Mouse (Mus musculus): Measurements from ENCODE around the gene Rybp. TPM values are rescaled to one million over a fixed set of nuclear protein-coding genes. Genes with fewer than 3 reads are reported as not detected.

Gene Rybp
- total and polyA plus RNA-seq, 2 experiments: 6.7 TPM

GRCm38 (mm10) chr6:100322145-100322544 is 34.9 kb upstream of the Rybp start:
- no peaks in the 10 kb centered on the region for H3K79me2 ChIP-seq (ENCODE audit: control insufficient read depth, insufficient read depth, low read length)
- DNase-seq (ENCODE audit: extremely low read depth, low read depth, low spot score): no peak
- H3K27me3 ChIP-seq (ENCODE audit: control insufficient read depth, insufficient read depth, low read length): no peaks in the 10 kb centered on the region
- no peak for TF ChIP-seq CTCF (IDR thresholded peaks at IDR 0.05; ENCODE audit: low read depth, low read length)
- H3K36me3 ChIP-seq (ENCODE audit: control insufficient read depth, insufficient read depth, low read length): no peaks in the 10 kb centered on the region
- peaks cover 2% of the 10 kb centered on the region; the same call in 1 of the 2 replicates for H3K4me1 ChIP-seq (ENCODE audit: control insufficient read depth, insufficient read depth, low read length)
- H3K4me3 ChIP-seq (ENCODE audit: insufficient read depth, low read depth, low read length): no peak overlapping the region
- WGBS: 68% methylated on average over 5 of the region's 5 CpGs
- H3K9ac ChIP-seq (ENCODE audit: low read depth, low read length): no peak overlapping the region
- no peak overlapping the region for H3K27ac ChIP-seq (replicated peaks; ENCODE audit: insufficient read depth, low read depth, low read length)

- Histone ChIP-seq H3K27ac (replicated peaks; ENCODE audit: insufficient read depth, low read depth, low read length) (no peak overlapping the region), H3K36me3 (ENCODE audit: control insufficient read depth, insufficient read depth, low read length) (no peaks in the 10 kb centered on the region), H3K4me1 (ENCODE audit: control insufficient read depth, insufficient read depth, low read length) (no peaks in the 10 kb centered on the region), H3K9ac (ENCODE audit: low read depth, low read length) (no peak overlapping the region), H3K4me3 (ENCODE audit: insufficient read depth, low read depth, low read length) (no peak overlapping the region), H3K79me2 (ENCODE audit: control insufficient read depth, insufficient read depth, low read length) (no peaks in the 10 kb centered on the region), H3K27me3 (ENCODE audit: control insufficient read depth, insufficient read depth, low read length) (no peaks in the 10 kb centered on the region)
- 86% methylated on average over 8 of the region's 8 CpGs for WGBS
- DNase-seq (ENCODE audit: extremely low read depth, low read depth, low spot score): no peak
- TF ChIP-seq POLR2A (IDR thresholded peaks at IDR 0.05; ENCODE audit: extremely low read depth, insufficient read depth, low read length) (no peak), CTCF (IDR thresholded peaks at IDR 0.05; ENCODE audit: low read depth, low read length) (no peak)
These were observed 26.9 kb upstream of the Rybp start for GRCm38 (mm10) chr6:100314201-100314600.

- Histone ChIP-seq H3K4me3 (ENCODE audit: insufficient read depth, low read depth, low read length) (no peak overlapping the region), H3K36me3 (ENCODE audit: control insufficient read depth, insufficient read depth, low read length) (no peaks in the 10 kb centered on the region), H3K9ac (ENCODE audit: low read depth, low read length) (no peak overlapping the region), H3K4me1 (ENCODE audit: control insufficient read depth, insufficient read depth, low read length) (no peaks in the 10 kb centered on the region), H3K27ac (replicated peaks; ENCODE audit: insufficient read depth, low read depth, low read length) (no peak overlapping the region), H3K27me3 (ENCODE audit: control insufficient read depth, insufficient read depth, low read length) (no peaks in the 10 kb centered on the region), H3K79me2 (ENCODE audit: control insufficient read depth, insufficient read depth, low read length) (no peaks in the 10 kb centered on the region)
- DNase-seq (ENCODE audit: extremely low read depth, low read depth, low spot score): no peak
- 97% methylated on average over 1 of the region's 1 CpGs for WGBS
- TF ChIP-seq POLR2A (IDR thresholded peaks at IDR 0.05; ENCODE audit: extremely low read depth, insufficient read depth, low read length): no peak
- no peak for TF ChIP-seq CTCF (IDR thresholded peaks at IDR 0.05; ENCODE audit: low read depth, low read length)
These were observed 23.9 kb upstream of the Rybp start for GRCm38 (mm10) chr6:100311167-100311566.

- no peak for TF ChIP-seq CTCF (IDR thresholded peaks at IDR 0.05; ENCODE audit: low read depth, low read length)
- TF ChIP-seq POLR2A (IDR thresholded peaks at IDR 0.05; ENCODE audit: extremely low read depth, insufficient read depth, low read length): no peak
These were observed 17.5 kb upstream of the Rybp start for GRCm38 (mm10) chr6:100304831-100305230.

GRCm38 (mm10) chr6:100301410-100302108 is 14.3 kb upstream of the Rybp start:
- peaks cover 5% of the 10 kb centered on the region for H3K4me1 ChIP-seq (ENCODE audit: control insufficient read depth, insufficient read depth, low read length)
- no peak overlapping the region for H3K4me3 ChIP-seq (ENCODE audit: insufficient read depth, low read depth, low read length)
- TF ChIP-seq POLR2A (IDR thresholded peaks at IDR 0.05; ENCODE audit: extremely low read depth, insufficient read depth, low read length) (no peak), CTCF (IDR thresholded peaks at IDR 0.05; ENCODE audit: low read depth, low read length) (no peak)
- H3K79me2 ChIP-seq (ENCODE audit: control insufficient read depth, insufficient read depth, low read length): no peaks in the 10 kb centered on the region
- H3K27me3 ChIP-seq (ENCODE audit: control insufficient read depth, insufficient read depth, low read length): no peaks in the 10 kb centered on the region
- no peaks in the 10 kb centered on the region for H3K36me3 ChIP-seq (ENCODE audit: control insufficient read depth, insufficient read depth, low read length)
- H3K27ac ChIP-seq (replicated peaks; ENCODE audit: insufficient read depth, low read depth, low read length): peak overlapping the region; percentile 15; the same call in 1 of the 2 replicates
- 40% methylated on average over 8 of the region's 8 CpGs for WGBS
- DNase-seq (ENCODE audit: extremely low read depth, low read depth, low spot score): peak; percentile 86
- H3K9ac ChIP-seq (ENCODE audit: low read depth, low read length): no peak overlapping the region

More at GRCm38 (mm10) chr6:100304831-100305230, 17.5 kb upstream of the Rybp start:
- Histone ChIP-seq H3K4me3 (ENCODE audit: insufficient read depth, low read depth, low read length) (no peak overlapping the region), H3K27ac (replicated peaks; ENCODE audit: insufficient read depth, low read depth, low read length) (no peak overlapping the region), H3K4me1 (ENCODE audit: control insufficient read depth, insufficient read depth, low read length) (peaks cover 5% of the 10 kb centered on the region), H3K27me3 (ENCODE audit: control insufficient read depth, insufficient read depth, low read length) (no peaks in the 10 kb centered on the region), H3K36me3 (ENCODE audit: control insufficient read depth, insufficient read depth, low read length) (no peaks in the 10 kb centered on the region), H3K9ac (ENCODE audit: low read depth, low read length) (no peak overlapping the region), H3K79me2 (ENCODE audit: control insufficient read depth, insufficient read depth, low read length) (no peaks in the 10 kb centered on the region)
- no peak for DNase-seq (ENCODE audit: extremely low read depth, low read depth, low spot score)
- 88% methylated on average over 10 of the region's 10 CpGs for WGBS

- Histone ChIP-seq H3K4me1 (ENCODE audit: control insufficient read depth, insufficient read depth, low read length) (peaks cover 5% of the 10 kb centered on the region), H3K9ac (ENCODE audit: low read depth, low read length) (no peak overlapping the region), H3K4me3 (ENCODE audit: insufficient read depth, low read depth, low read length) (no peak overlapping the region), H3K36me3 (ENCODE audit: control insufficient read depth, insufficient read depth, low read length) (no peaks in the 10 kb centered on the region), H3K27ac (replicated peaks; ENCODE audit: insufficient read depth, low read depth, low read length) (no peak overlapping the region), H3K27me3 (ENCODE audit: control insufficient read depth, insufficient read depth, low read length) (no peaks in the 10 kb centered on the region), H3K79me2 (ENCODE audit: control insufficient read depth, insufficient read depth, low read length) (no peaks in the 10 kb centered on the region)
- no peak for TF ChIP-seq CTCF (IDR thresholded peaks at IDR 0.05; ENCODE audit: low read depth, low read length)
- TF ChIP-seq POLR2A (IDR thresholded peaks at IDR 0.05; ENCODE audit: extremely low read depth, insufficient read depth, low read length): no peak
- 21% methylated on average over 3 of the region's 3 CpGs for WGBS
- DNase-seq (ENCODE audit: extremely low read depth, low read depth, low spot score): no peak
These were observed 13.5 kb upstream of the Rybp start for GRCm38 (mm10) chr6:100300831-100301230.

Data from liver, adult 2 months (tissue).